Mouse (Mus musculus) E14TG2a.4 (cell line): ENCODE results near the gene Ppp1r15a.

Experiments
- CTCF ChIP-seq: conservative IDR thresholded peaks from 2 replicates; pipeline ENCODE4 v1.5.1; 2014; ENCODE audit warnings: low read length
- POU5F1 ChIP-seq: IDR thresholded peaks from 2 replicates; pipeline ENCODE4 v1.6.1; 2014; ENCODE audit warnings: low read length, borderline replicate concordance

DNA sequence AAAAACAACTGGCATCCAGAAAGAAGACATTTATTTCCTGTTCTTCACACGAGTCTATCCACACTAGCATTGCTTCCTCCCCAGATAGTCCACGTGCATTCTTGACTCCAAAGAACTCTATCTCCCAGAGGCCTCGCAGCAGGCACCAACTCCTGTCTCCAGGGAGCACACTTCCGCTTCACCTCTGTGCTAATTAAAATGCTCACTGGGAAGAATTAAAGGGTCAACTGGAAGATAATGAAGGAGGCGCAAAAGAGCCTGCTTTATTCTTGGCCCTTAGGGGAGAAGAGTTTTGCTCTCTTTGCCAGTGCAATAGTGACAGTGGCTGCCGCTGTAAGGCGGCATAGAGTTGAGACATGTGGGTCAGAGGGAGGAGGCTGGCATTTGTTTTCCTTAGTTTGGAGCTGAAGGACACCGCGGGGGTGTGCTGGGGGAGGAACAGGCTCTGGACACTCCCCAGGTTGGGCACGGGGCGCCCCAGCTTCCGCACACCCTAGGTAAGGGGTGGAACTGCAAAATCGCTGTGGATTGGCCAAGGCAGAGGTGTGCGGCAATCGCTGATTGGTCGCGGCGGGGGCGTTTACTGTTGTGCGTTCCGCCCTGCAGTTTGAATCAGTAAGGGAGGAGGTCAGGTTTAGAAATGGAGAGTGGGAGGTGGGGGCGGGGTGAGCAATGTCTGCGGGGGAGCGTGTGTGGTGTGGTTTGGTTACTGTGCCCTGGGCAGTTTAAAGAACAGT, 41.9 kb upstream of the Ppp1r15a start:
- TF ChIP-seq CTCF (no peak), POU5F1 (no peak)
